Mouse (Mus musculus) midbrain, embryonic 15.5 days (tissue): ENCODE measurements around the gene Ostc. TPM values are rescaled to one million over a fixed set of nuclear protein-coding genes. Genes with fewer than 3 reads are reported as not detected.

Source experiments
- ATAC-seq: fragments of 200-750 bp; cut with Nextera tagmentation; replicated peaks from 2 replicates; pipeline ENCODE4 v1.8.0; 2017; ENCODE audit warnings: moderate TSS enrichment
- H3K27ac ChIP-seq: fragments of 300-500 bp; sonication (generic); 2 replicates; pipeline ENCODE4 v1.5.1; 2015; ENCODE audit warnings: mild to moderate bottlenecking, inconsistent platforms
- H3K27me3 ChIP-seq: fragments of 300-500 bp; sonication (generic); replicated peaks from 2 replicates; pipeline ENCODE4 v1.6.1; 2015; ENCODE audit warnings: inconsistent platforms
- H3K36me3 ChIP-seq: fragments of 300-500 bp; sonication (generic); replicated peaks from 2 replicates; pipeline ENCODE4 v1.6.1; 2015; ENCODE audit warnings: inconsistent platforms
- H3K4me1 ChIP-seq: fragments of 300-500 bp; sonication (generic); 2 replicates; pipeline ENCODE4 v1.6.1; 2015; ENCODE audit warnings: inconsistent platforms
- H3K4me2 ChIP-seq: fragments of 300-500 bp; sonication (generic); 2 replicates; pipeline ENCODE4 v1.6.1; 2015; ENCODE audit warnings: inconsistent platforms, mild to moderate bottlenecking, moderate library complexity
- H3K4me3 ChIP-seq: fragments of 300-500 bp; sonication (generic); 2 replicates; pipeline ENCODE4 v1.5.1; 2015; ENCODE audit warnings: mild to moderate bottlenecking, inconsistent platforms
- H3K9ac ChIP-seq: fragments of 300-500 bp; sonication (generic); 2 replicates; pipeline ENCODE4 v1.6.1; 2015; ENCODE audit warnings: mild to moderate bottlenecking, inconsistent platforms
- H3K9me3 ChIP-seq: fragments of 300-500 bp; sonication (generic); 2 replicates; pipeline ENCODE4 v1.6.1; 2016; ENCODE audit warnings: inconsistent platforms
- WGBS: fragments of 180-500 bp; shearing (Covaris S2); methylation state at CpG from one replicate; pipeline ENCODE4 v1.1.7; 2015; ENCODE audit warnings: mixed read lengths; 5-methylcytosine and 5-hydroxymethylcytosine counted together
- polyA plus RNA-seq: library from polyadenylated mRNA; unstranded; fragments of >200 nt; fragmentation: Nextera tagmentation; extraction: Ambion mirVana; gene quantifications from 2 replicates; pipeline ENCODE4 v1.2.1, GENCODE M21; 2015

The Ostc gene
- 198 and 209 TPM in 2 replicates for polyA plus RNA-seq

GRCm38 (mm10) chr3:130708967-130709924 lies at the start of gene Ostc:
TSS of gene Ostc (minus strand) at chr3:130709444.
- Histone ChIP-seq H3K4me3 (peak within 1 kb of the TSS; percentile 62), H3K4me1 (peaks cover 22% of the 10 kb centered on the region), H3K27me3 (no peaks in the 10 kb centered on the region), H3K9ac (peak within 1 kb of the TSS; percentile 79), H3K9me3 (no peaks in the 10 kb centered on the region), H3K4me2 (peak within 1 kb of the TSS; percentile 69), H3K36me3 (no peaks in the 10 kb centered on the region), H3K27ac (peak within 1 kb of the TSS; percentile 87)
- WGBS = under 1% methylated on average over 45 of the region's 45 CpGs
- peak; percentile 97 for ATAC-seq

DNA sequence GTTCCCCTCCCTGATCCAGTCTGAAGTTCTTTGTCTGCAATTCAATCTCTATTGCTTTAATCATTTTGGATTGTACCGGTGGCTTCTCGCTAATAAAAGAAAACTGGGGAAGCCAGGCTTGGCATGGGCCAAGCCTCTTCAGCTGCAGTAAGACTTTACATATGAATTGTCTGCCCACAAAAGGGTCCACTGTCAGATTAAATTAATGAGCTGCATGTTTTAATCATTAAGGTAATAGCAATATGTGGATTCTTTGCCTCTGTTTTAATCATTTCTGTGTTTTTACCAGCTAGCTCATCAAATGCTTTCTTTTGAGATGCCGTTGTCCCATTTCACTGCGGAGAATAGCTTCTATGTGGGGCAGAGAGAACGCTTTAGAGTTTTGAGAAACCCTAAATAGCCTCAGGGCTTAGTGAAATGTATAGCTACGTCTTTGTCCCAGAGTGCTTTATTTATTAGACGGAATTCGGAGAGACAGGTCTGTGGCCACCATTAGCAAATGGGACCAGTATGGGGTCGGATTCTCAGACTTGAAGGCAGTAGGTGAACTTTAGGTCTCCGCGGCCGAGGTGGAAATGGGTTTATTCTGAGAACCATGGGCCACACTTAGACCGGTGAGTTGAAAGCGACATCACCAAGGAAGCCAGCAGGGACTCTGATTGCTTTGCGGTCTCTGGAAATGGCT lies 49.1 kb upstream of the Ostc start:
- 31% methylated on average over 15 of the region's 15 CpGs for WGBS
- no peak overlapping the region for H3K4me3 ChIP-seq

GRCm38 (mm10) chr3:130757117-130757852 lies 48.0 kb upstream of the Ostc start:
- peak overlapping the region; percentile 31; the same call in 1 of the 2 replicates for H3K27ac ChIP-seq
- no peak overlapping the region for H3K4me2 ChIP-seq

More for the DNA sequence above, 49.1 kb upstream of the Ostc start:
- Histone ChIP-seq H3K4me2 (peak overlapping the region; percentile 3; the same call in 1 of the 2 replicates), H3K4me1 (peaks cover 22% of the 10 kb centered on the region), H3K27ac (peak overlapping the region; percentile 31), H3K36me3 (no peaks in the 10 kb centered on the region), H3K9me3 (no peaks in the 10 kb centered on the region), H3K9ac (no peak overlapping the region; the same call in 1 of the 2 replicates), H3K27me3 (no peaks in the 10 kb centered on the region)
- peak; percentile 59 for ATAC-seq

GRCm38 (mm10) chr3:130749206-130749605 lies 40.0 kb upstream of the Ostc start:
- H3K27ac ChIP-seq = no peak overlapping the region
- no peak overlapping the region for H3K4me3 ChIP-seq
- H3K9ac ChIP-seq = no peak overlapping the region
- H3K36me3 ChIP-seq = no peaks in the 10 kb centered on the region
- no peaks in the 10 kb centered on the region for H3K27me3 ChIP-seq
- H3K9me3 ChIP-seq = no peaks in the 10 kb centered on the region
- 92% methylated on average over 3 of the region's 3 CpGs for WGBS
- no peak for ATAC-seq
- H3K4me2 ChIP-seq = no peak overlapping the region
- peaks cover 13% of the 10 kb centered on the region for H3K4me1 ChIP-seq

More at GRCm38 (mm10) chr3:130757117-130757852, 48.0 kb upstream of the Ostc start:
- H3K4me1 ChIP-seq = peaks cover 22% of the 10 kb centered on the region
- H3K9ac ChIP-seq = no peak overlapping the region; the same call in 1 of the 2 replicates
- no peaks in the 10 kb centered on the region for H3K9me3 ChIP-seq
- no peak overlapping the region for H3K4me3 ChIP-seq
- peak; percentile 31; the same call in 1 of the 2 replicates for ATAC-seq
- no peaks in the 10 kb centered on the region for H3K36me3 ChIP-seq
- WGBS = 58% methylated on average over 8 of the region's 8 CpGs
- no peaks in the 10 kb centered on the region for H3K27me3 ChIP-seq

DNA sequence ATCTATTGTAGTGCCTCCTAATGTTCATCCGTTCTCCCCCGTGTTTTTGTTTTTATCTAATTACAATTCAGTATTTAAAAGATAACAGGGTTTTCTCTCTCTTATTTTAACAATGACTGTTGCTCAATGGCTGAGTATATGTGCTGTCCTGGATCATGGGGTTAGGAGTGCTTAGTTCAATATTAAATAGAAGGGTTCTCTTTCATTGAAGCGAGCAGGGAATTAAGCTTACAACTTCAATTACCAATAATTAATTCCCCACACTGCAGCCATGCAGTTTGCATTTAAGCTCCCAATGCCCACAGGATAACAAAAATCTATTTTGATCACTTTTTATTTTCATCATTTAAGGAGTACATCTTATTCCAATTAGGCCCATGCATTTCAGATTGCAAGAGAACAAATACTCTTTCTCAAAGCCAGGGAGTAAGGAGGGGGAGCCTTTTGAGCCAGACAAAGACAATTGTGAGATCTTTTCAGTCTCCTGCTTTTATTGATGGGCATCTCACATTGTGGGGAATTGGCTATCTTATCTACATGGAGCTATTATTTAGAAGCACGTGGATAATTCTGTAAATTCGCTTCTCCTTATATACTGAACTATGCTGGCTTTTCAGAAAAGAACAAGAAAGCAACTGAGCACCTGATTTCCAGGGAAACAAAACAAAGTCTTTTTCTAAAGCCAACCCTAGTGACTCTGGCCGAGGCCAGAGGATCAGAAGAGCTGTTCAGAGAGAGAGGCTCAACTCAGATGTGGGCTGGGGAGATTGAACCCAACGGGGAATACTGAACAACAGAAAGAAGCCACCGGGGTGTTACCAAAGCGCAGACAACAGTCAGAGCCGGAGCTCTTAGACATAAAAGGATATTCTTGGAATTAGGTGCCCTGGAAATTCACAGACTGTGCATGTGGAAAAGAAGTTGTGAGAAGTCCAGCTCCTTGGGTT lies 37.7 kb upstream of the Ostc start:
- Histone ChIP-seq H3K4me1 (peaks cover 13% of the 10 kb centered on the region), H3K27ac (peak overlapping the region; percentile 49), H3K9me3 (no peaks in the 10 kb centered on the region), H3K4me2 (no peak overlapping the region), H3K9ac (no peak overlapping the region), H3K4me3 (no peak overlapping the region), H3K36me3 (no peaks in the 10 kb centered on the region), H3K27me3 (no peaks in the 10 kb centered on the region)
- 15% methylated on average over 10 of the region's 10 CpGs for WGBS
- peak; percentile 62; the same call in 1 of the 2 replicates for ATAC-seq

- WGBS = 28% methylated on average over 21 of the region's 21 CpGs
- peak; percentile 90 for ATAC-seq
- peak overlapping the region; percentile 34; the same call in 1 of the 2 replicates for H3K27ac ChIP-seq
Measured at GRCm38 (mm10) chr3:130737652-130738361, 28.6 kb upstream of the Ostc start.

GRCm38 (mm10) chr3:130736758-130737157 lies 27.5 kb upstream of the Ostc start:
- no peak overlapping the region; the same call in 1 of the 2 replicates for H3K4me2 ChIP-seq
- H3K4me3 ChIP-seq = no peak overlapping the region
- no peaks in the 10 kb centered on the region for H3K36me3 ChIP-seq
- no peaks in the 10 kb centered on the region for H3K27me3 ChIP-seq
- peak overlapping the region; percentile 69 for H3K27ac ChIP-seq
- no peak for ATAC-seq
- H3K4me1 ChIP-seq = peaks cover 16% of the 10 kb centered on the region
- H3K9ac ChIP-seq = no peak overlapping the region
- WGBS = 41% methylated on average over 4 of the region's 4 CpGs
- no peaks in the 10 kb centered on the region for H3K9me3 ChIP-seq

More at GRCm38 (mm10) chr3:130737652-130738361, 28.6 kb upstream of the Ostc start:
- Histone ChIP-seq H3K4me3 (no peak overlapping the region), H3K36me3 (no peaks in the 10 kb centered on the region), H3K9me3 (no peaks in the 10 kb centered on the region), H3K4me1 (peaks cover 16% of the 10 kb centered on the region), H3K4me2 (peak overlapping the region; percentile 30), H3K27me3 (no peaks in the 10 kb centered on the region), H3K9ac (no peak overlapping the region)

GRCm38 (mm10) chr3:130730189-130730653 lies 21.0 kb upstream of the Ostc start, which contains the start of gene Rpl34:
TSS of gene Rpl34 (minus strand) at chr3:130730398.
- H3K4me1 ChIP-seq = peaks cover 22% of the 10 kb centered on the region
- H3K36me3 ChIP-seq = peaks cover 19% of the 10 kb centered on the region
- H3K27me3 ChIP-seq = no peaks in the 10 kb centered on the region
- ATAC-seq = peak; percentile 99
- H3K9ac ChIP-seq = peak within 1 kb of the TSS; percentile 86
- H3K9me3 ChIP-seq = no peaks in the 10 kb centered on the region
- under 1% methylated on average over 45 of the region's 45 CpGs for WGBS
- H3K4me3 ChIP-seq = peak within 1 kb of the TSS; percentile 96
- peak within 1 kb of the TSS; percentile 82 for H3K27ac ChIP-seq
- H3K4me2 ChIP-seq = peak within 1 kb of the TSS; percentile 79

DNA sequence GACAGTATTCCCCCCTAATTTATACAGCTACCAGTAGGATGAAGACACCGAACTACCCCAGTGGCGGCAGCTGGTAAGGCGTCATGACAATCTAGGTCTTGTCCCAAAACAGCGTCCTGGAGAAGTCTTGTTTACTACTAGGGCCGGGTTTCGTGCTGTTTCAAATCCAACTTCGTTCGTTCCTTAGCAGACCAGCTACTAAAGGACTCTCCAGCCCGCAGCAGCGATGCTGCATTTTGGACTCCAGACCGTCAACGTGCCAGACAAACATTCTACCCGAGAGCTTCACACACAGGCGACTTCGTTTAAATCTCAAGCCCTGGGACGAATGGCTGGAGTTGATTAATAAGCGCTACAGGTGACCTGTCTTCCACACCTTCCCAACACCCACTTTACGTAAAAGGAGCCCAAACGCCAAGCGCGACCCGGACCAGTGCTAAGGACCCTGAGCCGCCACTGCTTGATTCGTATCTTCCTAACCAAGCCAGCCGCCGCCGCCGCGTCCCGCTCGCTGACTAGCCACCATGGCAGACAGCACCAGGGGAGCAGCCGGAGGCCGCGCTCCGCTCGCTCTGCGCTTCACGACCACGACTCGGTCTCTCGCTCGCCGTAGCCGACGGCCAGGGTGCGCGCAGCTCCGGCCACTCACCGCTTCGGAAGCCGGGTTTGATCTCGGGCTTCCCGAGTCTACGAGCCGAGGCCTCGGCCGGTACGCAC lies 20.4 kb upstream of the Ostc start:
- ATAC-seq = peak; percentile 81
- Histone ChIP-seq H3K9ac (peak overlapping the region; percentile 86), H3K9me3 (no peaks in the 10 kb centered on the region), H3K4me3 (peak overlapping the region; percentile 96), H3K4me1 (peaks cover 22% of the 10 kb centered on the region), H3K27ac (peak overlapping the region; percentile 82), H3K27me3 (no peaks in the 10 kb centered on the region), H3K4me2 (peak overlapping the region; percentile 79), H3K36me3 (peaks cover 19% of the 10 kb centered on the region)
- WGBS = under 1% methylated on average over 58 of the region's 58 CpGs

DNA sequence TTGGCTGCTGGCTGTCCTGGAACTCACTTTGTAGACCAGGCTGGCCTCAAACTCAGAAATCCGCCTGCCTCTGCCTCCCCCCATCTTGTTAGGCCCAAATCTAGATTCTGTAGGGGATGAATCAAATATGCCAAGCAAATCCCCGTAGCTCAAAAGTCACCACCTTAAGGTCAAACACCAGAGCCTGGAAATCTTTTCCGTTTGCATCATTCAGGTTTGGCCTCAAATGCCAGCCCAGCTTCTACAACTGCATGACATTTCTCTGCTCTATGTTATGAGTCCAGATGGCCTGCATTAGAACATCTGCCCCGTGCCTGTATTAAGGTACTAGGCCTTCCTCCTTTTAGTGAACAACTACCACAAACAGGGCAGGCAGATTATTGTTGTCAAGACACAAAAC lies 18.4 kb upstream of the Ostc start:
- Histone ChIP-seq H3K36me3 (peaks cover 19% of the 10 kb centered on the region), H3K27me3 (no peaks in the 10 kb centered on the region), H3K4me2 (no peak overlapping the region), H3K4me1 (peaks cover 27% of the 10 kb centered on the region), H3K9me3 (no peaks in the 10 kb centered on the region), H3K27ac (no peak overlapping the region), H3K9ac (no peak overlapping the region), H3K4me3 (no peak overlapping the region)
- no peak for ATAC-seq
- 92% methylated on average over 4 of the region's 4 CpGs for WGBS
